Mouse (Mus musculus) frontal cortex, adult (tissue): ENCODE measurements around the gene Tmem98.

Experiments
- ATAC-seq: cut with Nextera tagmentation; 2 replicates; pipeline ENCODE4 v1.9.2; 2017; ENCODE audit warnings: mild to moderate bottlenecking, moderate library complexity, mixed read lengths; ENCODE audit not compliant: low TSS enrichment

The Tmem98 gene

DNA sequence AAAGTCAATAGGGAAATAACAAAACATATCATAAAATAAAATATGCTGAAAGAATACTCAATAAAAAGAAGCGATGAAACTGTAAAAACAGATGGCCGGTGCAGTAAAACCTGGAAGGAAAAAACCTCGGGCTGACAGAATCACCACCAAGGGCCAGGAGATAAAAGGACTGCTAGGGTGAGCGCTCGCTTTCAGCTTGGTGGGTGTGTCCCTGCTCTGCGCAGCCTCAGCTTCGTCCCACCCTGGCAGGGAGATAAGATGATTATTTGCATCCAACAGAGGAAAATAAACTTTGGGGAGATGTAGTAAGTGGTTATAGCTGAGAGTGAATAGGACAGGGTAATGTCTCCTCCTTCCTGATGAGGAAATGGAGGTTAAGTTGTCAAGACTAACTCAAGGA is 44.9 kb downstream of the Tmem98 start:
- no peak for ATAC-seq

DNA sequence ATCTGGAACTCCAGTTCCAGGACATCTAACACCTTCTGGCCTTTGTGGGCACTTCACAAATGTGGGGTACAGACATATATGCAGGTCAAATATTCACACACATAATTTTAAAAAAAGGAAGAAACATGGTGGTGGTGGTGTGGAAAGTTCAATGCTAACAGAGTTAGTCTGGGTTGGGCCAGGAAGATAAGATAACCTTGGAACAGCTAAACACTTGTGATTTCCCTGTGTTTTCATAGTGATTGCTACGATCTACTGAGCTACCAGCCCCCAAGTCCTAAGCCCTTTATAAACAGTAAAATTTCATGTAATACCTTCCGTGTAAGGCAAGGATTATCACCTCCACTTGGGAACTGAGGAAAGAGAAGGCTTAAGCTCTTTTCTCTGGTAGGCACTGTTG is 46.9 kb downstream of the Tmem98 start:
- no peak for ATAC-seq

DNA sequence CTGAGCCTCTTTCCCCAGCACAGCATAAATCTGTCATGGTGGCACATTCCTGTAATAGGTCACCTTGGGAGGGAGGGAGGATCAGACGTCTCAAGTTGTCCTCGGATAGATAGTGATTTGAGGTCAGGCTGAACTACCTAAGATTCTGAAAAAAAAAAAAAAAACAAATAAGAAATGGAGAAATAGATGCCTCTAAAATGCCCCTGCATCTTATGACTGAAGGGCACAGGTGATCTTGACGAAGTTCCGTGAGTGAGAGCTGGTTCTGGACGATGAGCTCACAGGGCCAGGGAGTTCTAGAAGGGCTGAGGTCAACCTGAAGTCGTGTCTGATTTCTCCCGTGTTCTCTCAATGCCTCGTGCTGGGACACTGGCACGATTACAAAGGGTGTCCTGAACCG is 48.1 kb downstream of the Tmem98 start, which contains the start of gene Spaca3:
TSS of gene Spaca3 (plus strand) at position 301 of the 400 bp plus-strand sequence.
- no peak for ATAC-seq

DNA sequence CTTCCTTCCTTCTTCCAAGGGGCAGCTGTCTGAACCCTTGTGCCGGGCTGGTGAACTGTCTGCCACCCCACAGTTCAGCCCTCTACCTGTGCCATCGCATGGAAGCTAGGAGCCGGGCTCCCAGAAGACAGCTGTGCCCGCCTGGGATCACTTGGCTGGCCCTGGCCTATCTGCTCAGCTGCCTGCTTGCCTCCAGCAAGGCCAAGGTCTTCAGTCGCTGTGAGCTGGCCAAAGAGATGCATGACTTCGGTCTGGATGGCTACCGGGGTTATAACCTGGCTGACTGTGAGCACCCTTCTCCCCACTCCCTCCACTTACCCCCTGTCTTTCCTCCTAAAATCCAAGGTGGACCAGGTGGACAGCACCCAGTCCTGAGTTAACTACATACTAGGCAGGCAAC is 53.0 kb downstream of the Tmem98 start:
- ATAC-seq: no peak

DNA sequence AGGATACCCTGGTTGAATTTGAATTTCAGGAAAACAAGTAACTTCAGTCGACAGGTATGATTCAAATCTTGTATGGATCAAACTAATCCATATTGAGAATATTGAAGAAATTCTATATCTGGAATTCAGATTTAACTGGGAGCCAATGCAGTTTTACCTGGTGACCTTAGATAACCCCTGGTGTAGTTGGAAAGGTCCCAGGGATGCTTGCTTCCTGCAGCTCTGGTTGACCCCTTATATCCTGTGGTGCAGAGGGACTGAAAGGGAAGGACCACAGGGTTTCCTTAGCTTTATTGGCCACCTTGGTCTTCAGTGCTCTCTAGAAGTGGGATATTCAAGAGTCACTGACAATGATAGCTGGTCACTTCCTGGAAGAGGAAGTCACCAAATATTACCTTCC is 58.1 kb downstream of the Tmem98 start:
- no peak for ATAC-seq
